Mouse (Mus musculus) CD8-positive naive resting alpha-beta T cell, adult 57 days (primary cell): Measurements from ENCODE around the gene Stat1. TPM values are rescaled to one million over a fixed set of nuclear protein-coding genes. Genes with fewer than 3 reads are reported as not detected.

Source experiments
- total RNA-seq: library from RNA; stranded (reverse); gene quantifications from one replicate; pipeline ENCODE4 v1.2.4, GENCODE M21; 2023

Gene Stat1
- total RNA-seq, result 275 TPM

DNA sequence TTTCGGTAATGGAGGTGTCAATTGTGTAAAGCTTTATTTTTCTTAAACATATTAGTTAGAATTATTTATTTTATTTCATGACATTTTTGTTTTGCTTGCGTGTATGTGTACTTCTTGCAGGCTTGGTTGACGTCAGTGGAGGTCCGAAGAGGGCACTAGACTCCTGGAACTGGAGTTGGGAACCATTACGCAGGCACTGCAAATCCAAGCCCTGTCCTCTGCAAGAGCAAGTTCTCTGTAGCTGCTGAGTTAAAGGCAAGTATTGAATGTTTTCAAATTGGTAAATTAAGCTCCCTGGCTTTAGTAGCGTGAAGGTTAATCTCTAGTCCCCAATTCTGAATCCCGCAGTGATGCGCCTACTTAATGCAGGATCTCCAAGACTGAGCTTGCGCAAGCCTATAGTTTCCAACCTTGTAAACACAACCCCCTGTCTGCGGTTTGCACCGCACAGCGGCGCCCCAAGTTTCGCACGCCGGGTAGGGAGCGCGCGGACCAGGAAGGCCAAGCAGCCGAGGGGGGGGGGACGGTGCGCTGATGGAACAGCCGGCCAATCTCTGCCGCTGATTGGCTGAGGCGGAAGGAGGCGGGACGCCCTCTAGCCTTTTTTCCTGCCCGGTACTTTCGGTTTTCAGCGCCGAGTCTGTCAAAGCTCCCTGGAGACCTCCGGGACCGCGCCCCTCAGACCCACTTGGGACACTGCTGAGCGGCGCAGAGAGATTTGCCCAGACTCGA, at the start of gene Stat1:
TSS of gene Stat1 (plus strand) at position 581 of the 732 bp plus-strand sequence.

Other genes with a start within 250 kb of the Stat1 start
- 0.64 TPM for gene Myo1b, start 203.4 kb upstream of the Stat1 start, total RNA-seq
- 132 TPM for gene Stat4, start 132.3 kb upstream of the Stat1 start, total RNA-seq
- gene Gls, start 113.8 kb downstream of the Stat1 start, total RNA-seq, result 230 TPM